Mouse (Mus musculus): ENCODE measurements around the gene Neurl1a.
"Not testable (repeated sequence)": the region's sequence is repeated elsewhere in the genome, so short reads cannot be mapped to it uniquely, and the experiment has no call there.

Gene Neurl1a

GRCm38 (mm10) chr19:47178431-47179271 lies at the start of gene Neurl1a:
Gene Neurl1a, plus strand, starts transcription at chr19:47178820.
- DNase-seq: peak; percentile 94

GRCm38 (mm10) chr19:47128835-47129234 lies 49.8 kb upstream of the Neurl1a start:
- peak; percentile 75 for DNase-seq

- DNase-seq: peak; percentile 72
Measured at GRCm38 (mm10) chr19:47130551-47131125, 48.0 kb upstream of the Neurl1a start.

GRCm38 (mm10) chr19:47133161-47133560 lies 45.5 kb upstream of the Neurl1a start:
- DNase-seq: peak; percentile 96

GRCm38 (mm10) chr19:47135568-47135967 lies 43.1 kb upstream of the Neurl1a start:
- DNase-seq: peak; percentile 93

- peak; percentile 92 for DNase-seq
Measured at GRCm38 (mm10) chr19:47136170-47136569, 42.5 kb upstream of the Neurl1a start.

- DNase-seq: peak; percentile 98
Measured at GRCm38 (mm10) chr19:47137051-47137581, 41.5 kb upstream of the Neurl1a start.

GRCm38 (mm10) chr19:47137771-47138421 lies 40.7 kb upstream of the Neurl1a start, which contains the start of gene Calhm2:
Gene Calhm2, minus strand, starts transcription at chr19:47138294.
- DNase-seq: peak; percentile 98

- not testable (repeated sequence) for DNase-seq
Measured at GRCm38 (mm10) chr19:47139611-47140010, 39.0 kb upstream of the Neurl1a start.

GRCm38 (mm10) chr19:47142438-47142837 lies 36.2 kb upstream of the Neurl1a start:
- DNase-seq: no peak

GRCm38 (mm10) chr19:47144154-47144553 lies 34.5 kb upstream of the Neurl1a start, which contains the start of gene Calhm1:
Gene Calhm1, minus strand, starts transcription at chr19:47144254.
- DNase-seq: no peak

- no peak for DNase-seq
Measured at GRCm38 (mm10) chr19:47148267-47148847, 30.3 kb upstream of the Neurl1a start.

- DNase-seq: no peak
Measured at GRCm38 (mm10) chr19:47149854-47150253, 28.8 kb upstream of the Neurl1a start.

GRCm38 (mm10) chr19:47151332-47152061 lies 27.1 kb upstream of the Neurl1a start:
- no peak for DNase-seq

GRCm38 (mm10) chr19:47152062-47152369 lies 26.6 kb upstream of the Neurl1a start:
- no peak for DNase-seq

GRCm38 (mm10) chr19:47153767-47154166 lies 24.9 kb upstream of the Neurl1a start:
- no peak for DNase-seq

GRCm38 (mm10) chr19:47157664-47158063 lies 21.0 kb upstream of the Neurl1a start, which contains the start of gene Calhm3:
Gene Calhm3, minus strand, starts transcription at chr19:47157764.
- DNase-seq: no peak

- no peak for DNase-seq
Measured at GRCm38 (mm10) chr19:47161669-47162068, 17.0 kb upstream of the Neurl1a start.

GRCm38 (mm10) chr19:47163176-47163744 lies 15.4 kb upstream of the Neurl1a start:
- DNase-seq: no peak

GRCm38 (mm10) chr19:47166758-47167157 lies 11.9 kb upstream of the Neurl1a start:
- DNase-seq: no peak

- DNase-seq: peak; percentile 89
Measured at GRCm38 (mm10) chr19:47167617-47168214, 10.9 kb upstream of the Neurl1a start.

All from heart, adult 11 months (tissue).